Mouse (Mus musculus): ENCODE measurements around the gene Lif. TPM values are rescaled to one million over a fixed set of nuclear protein-coding genes. Genes with fewer than 3 reads are reported as not detected.

The Lif gene
- polyA plus RNA-seq, 2 experiments from 2014 or later, result 1.8 to 2.7 TPM

DNA sequence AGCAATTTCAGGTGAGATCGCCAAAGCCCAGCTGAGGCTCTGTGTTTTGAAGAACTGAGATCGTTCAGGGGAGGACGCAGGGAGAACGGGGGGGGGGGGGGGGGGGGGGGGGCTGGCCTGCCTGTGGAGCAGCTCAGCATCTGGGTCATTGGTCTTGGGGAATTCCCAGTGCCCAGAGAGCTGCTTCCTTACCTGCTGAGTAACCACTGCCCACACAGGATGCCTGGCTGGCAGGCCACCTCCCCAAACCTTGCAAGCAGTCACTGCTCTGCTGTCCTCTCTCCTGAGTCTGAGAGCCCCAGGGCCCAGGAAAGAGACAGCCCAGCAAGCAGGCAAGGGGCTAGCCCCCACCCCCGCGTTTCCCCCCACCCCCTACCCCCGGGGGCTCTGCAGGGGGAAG is 5.5 kb downstream of the Lif start:
- ATAC-seq, result no peak

DNA sequence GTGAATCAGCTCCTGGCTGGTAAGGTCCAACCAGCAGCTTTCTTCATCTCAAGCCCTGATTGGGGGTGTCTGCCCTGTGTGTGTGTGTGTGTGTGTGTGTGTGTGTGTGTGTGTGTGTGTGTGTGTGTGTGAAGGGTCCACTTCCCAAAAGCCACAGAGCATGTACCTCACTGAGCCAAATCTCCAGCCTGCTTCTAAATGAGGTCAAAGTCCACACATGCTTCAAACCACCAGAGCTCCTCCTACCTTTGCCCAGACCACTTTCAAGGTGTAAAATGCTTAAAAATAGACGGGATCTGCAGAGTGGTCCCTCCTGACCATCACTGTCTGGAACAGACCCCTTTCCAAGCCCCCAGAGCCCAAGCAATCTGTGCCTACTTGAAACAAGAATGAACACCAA is 5.9 kb downstream of the Lif start:
- no peak for ATAC-seq

DNA sequence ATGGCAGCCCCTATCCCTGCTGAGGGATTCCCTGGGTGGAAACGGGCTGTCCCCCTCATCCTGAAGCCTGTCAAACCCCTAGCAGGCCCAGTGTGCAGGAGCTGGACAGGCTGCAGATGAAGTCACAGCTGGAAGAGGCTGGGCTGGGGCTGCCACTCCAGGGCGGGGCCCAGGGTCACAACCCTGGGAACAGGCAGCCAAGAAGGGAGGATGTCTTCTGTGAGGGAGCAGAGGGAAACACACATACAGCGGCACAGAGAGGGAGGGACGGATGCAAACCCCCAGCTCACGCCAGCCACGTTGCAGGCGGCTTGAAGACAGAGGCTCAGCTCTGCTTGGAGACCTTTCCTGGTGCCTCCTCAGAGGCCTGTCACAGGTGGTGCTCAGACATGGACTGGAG is 6.7 kb downstream of the Lif start:
- ATAC-seq, result no peak

DNA sequence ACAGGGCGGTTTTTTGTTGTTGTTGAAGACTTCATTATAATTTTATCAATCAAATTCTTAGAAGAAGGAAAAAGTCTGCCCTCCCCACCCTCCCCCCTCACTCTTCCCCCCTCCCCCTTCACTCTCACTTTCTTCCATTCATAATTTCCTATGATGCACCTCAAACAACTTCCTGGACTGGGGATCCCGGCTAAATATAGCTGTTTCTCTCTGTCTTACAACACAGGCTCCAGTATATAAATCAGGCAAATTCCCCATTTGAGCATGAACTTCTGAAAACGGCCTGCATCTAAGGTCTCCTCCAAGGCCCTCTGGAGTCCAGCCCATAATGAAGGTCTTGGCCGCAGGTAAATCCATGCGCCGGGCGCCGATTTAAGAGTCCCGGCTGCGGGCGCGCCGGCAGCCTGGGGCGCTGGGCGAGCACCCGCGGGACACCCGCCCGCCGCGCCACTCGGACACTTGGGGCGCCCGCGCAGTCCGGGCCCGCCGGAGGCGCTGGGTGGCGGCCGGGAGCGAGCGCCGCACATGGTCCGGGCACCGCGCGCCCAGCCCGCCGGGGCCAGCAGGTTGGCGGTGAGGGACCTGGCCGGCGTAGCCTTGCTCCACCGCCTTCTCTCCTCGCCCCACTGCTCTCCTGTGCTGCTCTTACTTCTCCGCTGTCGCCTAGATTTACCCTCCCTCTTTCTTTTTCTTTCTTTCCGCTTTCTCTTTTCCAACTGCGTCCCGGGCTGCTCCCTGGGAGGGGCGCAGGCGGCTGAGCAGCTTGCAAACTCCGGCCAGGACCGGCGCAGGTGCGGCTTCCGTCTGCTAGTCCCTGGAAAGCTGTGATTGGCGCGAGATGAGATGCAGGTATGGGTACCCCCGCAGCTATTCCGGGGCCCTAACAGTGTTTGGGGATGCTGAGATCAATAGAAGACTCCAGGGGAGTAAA is 9.2 kb downstream of the Lif start:
- peak; percentile 29 for ATAC-seq

DNA sequence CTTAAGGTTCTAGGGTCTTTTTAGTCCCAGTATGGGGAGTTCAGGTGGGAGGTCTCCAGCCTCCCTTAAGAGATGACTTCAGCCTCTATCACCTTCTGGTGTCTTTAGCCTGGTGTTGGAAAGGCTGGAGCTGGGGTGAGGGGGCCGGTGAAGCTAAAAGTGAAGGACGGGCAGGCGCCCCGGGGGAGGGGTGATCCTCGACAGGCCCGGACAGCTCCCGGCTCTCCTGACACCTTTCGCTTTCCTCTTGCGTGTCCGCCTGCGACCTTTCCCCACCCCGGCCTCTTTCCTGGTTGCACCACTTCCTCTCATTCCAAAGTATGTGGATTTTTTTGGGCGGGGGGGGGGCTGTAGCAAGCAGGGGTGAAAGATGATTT is 9.8 kb downstream of the Lif start:
- ATAC-seq, result no peak

DNA sequence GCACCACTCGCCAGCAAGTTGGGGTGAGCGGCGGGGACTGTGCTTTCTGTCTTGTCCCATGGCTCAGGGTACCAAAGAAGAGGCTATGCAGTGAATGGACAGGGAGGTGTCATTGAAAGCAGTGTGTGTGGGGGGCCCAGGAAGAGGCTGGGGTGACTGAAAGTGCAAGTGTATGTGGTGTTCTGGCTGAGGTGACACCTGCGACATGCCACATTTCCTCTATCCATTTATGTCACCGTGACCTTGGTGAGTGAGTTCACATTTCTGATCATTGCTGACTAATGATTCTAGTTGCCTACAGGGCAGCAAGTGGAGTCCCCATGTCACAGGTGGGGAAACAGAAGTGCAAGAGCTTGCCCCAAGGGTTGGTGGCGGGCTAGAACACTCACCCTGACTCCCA is 11.1 kb downstream of the Lif start:
- ATAC-seq, result peak; percentile 74

DNA sequence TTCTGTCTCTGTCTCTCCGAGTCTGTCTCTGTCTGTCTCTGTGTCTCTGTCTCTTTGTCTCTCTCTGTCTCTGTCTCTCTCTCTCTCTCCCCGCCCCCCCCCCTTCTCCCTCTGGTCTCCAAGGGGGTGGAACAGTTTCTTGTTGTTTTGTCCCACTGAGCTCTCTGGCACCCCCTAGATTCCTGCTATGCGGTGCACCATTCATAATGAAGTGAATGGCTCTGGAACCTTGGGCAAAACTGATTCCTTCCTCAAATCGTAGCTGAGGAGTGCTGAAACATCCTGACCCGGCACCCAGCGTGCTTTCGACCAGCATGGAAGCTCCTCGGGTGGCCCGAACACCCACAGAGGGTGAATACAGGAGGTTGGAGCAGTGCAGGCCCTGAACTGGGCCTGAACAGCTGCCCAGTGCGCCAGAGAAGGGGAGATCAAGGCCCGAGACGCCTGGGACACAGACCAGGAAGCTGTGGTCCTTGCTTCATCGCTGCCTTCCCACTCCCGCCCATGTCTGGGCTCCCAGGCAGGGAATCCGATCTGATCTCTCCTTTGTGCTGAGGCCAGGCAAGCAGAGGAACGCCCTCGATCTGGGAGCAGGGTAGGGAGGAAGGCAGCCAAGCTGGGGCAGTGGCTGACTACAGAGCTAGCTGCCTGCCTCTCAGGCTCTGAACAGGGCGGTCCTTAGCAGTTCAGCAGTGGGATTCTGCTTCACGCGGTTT is 13.5 kb downstream of the Lif start:
- no peak for ATAC-seq

DNA sequence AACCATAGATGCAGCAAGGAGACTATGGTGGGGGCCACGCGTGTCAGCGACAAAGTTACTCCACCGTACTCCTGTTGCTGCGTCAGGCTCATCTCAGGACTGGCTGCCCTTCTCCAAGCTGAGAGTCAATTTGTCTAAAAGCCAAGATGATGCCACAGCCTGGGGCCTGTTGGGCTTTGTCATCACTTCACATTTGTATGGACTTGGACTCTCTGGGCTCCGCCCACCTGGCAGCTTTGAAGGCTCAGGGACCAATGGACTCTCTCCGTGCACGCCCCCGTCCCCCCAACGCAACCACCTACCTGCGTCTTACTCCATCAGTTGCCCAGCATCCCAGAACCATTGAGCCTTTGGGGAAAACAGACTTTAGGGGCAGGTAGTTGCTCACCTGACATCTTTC is 14.2 kb downstream of the Lif start:
- ATAC-seq, result no peak

DNA sequence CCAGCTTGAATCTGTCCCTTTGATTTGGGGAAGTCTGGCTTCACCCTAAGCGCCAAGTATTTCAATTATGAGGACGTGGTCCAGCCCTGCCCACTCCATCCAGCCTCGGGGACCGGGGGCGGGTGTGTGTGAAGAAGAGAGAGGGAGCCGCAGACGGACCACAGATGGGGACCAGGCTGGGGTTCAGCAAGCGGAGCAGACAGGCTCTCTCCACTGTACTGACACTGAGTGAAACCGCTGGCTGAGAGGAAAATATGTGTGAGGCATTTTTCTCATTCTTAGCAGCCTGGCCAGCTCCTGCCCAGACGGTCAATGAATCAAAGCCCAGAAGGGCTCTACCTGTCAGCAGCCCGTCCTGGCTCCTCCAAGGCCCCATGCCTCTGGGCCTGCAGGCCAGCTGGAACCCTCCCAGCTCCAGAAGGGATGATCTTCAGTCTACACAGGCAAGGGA is 19.1 kb downstream of the Lif start:
- no peak for ATAC-seq

DNA sequence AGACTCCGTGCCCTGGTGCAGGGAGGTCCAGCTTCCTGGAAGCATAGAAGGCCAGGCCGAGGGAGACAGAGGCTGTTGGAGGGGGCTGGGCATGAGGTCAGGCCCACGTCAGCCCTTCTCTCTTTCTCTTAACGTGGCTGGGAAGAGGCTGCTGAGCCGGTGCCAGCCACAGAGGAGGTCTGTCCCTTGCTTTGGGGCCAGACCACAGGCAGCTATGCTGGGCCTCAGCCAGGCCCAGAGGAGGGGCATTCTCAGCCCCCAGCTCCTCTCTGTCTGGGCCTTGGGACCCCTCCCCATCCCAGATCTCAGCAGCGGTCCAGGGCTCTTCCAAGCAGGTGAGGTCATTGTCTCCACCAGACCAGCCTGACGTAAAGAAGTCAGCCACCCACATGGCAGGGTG is 22.6 kb downstream of the Lif start:
- no peak for ATAC-seq

DNA sequence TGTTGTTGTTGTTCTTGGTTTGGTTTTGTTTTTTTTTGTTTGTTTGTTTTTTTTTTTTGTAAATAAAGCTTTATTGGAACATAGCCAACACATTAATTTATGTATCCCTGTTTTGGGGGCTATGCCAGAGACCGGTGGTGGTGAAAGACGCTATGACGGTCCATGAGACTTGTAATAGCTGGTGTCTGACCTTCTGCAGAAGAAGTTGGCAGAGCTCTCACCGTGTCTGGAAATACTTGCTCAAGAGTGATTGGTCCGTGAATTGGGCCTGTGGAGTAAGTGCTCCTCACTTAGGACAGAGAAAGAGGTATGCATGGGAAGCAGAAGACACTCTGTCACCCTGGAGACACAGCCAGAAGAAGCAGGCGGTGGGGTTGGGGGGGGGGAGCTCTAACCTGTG is 24.5 kb downstream of the Lif start:
- ATAC-seq, result no peak

DNA sequence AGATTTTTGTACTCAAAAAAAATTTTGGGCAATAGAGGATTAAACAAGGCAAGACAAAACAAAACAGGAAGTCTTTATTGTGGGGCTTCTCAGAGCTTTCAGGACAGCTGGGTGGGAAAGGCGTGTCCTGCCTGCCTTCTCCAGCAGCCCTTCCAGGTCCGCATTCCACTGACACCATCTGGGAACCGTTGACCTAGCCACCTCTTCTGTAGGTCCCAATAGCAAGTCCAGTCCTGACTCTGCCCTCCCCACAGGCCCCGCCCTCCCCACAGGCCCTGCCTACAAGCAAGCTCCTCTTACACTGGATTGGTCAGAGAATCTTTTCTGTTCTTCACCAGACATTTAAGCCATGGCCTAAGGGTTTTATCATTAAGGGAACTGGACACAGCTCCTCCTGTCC is 26.3 kb downstream of the Lif start:
- no peak for ATAC-seq

DNA sequence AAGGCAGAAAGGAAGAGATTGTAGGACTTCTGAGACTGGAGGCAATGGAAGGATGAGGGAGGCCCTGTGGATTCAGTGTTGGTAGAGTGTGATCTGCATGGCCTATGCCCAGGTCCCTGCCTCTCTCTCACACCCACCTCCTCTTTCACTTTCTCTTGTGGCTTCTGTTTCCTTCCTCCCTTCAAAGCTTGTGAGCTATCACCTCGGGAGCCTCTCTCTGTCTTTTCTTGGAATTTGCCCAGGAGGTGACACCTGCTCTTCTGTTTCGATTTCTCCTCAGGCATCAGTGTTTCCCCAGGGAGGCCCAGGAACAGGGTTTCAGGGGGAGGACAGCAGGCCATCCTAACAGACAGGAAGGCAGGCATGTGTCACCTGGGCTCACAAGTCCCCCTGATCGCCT is 31.9 kb downstream of the Lif start:
- peak; percentile 97 for ATAC-seq

DNA sequence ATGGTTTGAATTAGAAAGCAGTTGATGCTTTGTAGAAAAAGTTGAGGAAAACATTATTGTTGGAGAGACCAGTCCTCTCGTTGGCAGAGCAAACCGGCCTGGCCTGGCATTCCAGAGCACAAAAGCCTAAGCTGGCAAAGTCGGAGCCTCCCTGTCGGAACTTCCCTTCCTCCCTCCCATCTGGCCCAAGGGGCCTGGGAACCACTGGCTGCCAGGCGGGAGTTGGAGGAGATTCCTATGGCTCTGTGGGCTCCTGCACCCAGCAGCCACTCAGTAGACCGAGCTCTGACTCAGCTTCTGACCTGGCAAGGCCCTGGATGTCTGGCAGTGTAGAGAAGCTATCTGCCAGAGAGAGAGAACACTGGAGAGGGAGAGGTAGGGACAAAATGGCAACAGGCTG is 34.3 kb downstream of the Lif start:
- no peak for ATAC-seq

DNA sequence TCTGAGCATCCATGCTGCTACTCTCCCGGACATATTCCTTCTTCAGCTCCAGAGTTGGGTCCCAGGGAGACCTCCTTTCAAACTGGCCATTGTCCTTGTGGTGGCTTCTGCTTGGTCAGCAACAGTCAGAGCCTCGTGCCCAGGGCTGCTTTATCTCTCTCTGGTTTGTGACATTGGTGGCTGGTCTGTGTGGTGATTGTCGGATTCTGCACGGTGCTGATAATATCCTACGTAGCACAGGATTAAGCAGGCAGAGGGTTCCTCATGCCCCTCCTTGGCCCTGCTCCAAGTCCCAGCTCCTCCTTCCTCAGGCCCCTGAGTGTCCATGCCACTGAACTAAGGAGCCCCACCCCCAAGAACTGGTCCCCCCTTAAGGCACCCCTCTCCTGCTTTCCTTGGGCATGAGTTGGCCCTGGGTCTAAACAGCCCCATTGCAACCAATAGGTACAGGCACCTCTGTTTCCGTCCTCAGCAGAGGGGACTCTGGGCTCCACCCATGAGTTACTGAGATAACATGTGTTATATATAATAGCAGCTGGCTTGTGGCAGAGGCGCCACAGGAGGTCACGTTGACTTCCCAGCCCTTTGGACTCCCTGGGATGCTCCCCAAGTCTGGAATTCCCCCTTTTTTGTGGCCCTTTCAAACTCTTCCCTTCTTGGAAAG is 35.0 kb downstream of the Lif start:
- ATAC-seq, result no peak

DNA sequence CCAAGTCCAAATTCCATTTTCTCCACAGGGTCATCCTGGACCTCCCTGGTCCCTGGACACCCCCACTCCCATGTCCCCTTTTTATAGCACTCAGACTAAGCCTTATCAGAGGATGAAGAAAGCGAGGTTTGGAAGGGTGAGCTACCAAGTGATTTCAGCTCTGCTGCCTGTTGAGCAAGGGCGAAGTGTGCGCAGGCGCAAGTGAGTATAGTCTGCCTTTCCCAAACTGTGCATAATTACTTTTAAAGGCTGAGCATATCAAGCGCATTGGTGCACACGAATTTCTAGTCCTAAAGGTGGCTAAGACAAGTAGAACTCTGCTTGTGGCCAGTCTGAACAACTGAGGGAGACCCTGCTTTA is 35.5 kb downstream of the Lif start:
- no peak for ATAC-seq

DNA sequence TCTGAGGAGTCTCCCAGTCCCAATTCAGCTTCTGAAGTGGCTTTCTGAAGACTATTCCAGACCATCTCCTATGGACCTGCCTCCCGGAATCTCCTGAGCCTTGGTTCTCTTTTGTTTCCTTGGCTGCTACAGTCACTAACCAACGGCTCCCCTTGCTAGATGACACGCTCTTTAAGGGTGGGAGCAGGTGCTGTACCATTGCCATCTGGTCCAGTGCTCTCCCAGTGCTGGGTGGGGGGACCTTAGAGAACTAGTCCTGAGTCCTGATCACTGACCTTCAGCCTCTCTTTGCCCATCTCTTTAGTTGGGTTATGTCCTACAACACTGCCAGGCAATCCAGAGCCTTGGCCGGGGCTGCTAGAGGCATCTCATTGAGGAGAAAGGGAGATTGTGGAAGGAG is 36.1 kb downstream of the Lif start:
- ATAC-seq, result no peak

DNA sequence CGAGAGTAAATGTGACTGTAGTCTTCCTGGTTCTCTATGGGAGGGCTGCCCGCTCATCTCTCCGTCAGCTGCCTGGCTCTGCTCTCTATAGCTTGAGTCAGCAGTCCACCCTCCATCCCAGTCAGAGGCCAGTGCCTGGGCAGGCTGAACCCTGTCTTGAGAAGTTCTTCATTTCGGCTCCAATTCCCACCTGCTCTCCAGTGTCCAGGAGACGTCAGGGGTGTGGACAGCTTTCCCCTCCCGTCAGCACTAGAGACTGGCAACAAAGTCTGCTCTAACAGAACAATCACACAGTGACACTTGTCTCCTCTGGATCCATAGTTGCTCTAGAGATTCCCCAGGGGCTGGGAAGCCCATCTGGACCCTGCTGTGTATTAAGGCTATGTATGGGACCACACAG is 36.7 kb downstream of the Lif start:
- ATAC-seq, result no peak

DNA sequence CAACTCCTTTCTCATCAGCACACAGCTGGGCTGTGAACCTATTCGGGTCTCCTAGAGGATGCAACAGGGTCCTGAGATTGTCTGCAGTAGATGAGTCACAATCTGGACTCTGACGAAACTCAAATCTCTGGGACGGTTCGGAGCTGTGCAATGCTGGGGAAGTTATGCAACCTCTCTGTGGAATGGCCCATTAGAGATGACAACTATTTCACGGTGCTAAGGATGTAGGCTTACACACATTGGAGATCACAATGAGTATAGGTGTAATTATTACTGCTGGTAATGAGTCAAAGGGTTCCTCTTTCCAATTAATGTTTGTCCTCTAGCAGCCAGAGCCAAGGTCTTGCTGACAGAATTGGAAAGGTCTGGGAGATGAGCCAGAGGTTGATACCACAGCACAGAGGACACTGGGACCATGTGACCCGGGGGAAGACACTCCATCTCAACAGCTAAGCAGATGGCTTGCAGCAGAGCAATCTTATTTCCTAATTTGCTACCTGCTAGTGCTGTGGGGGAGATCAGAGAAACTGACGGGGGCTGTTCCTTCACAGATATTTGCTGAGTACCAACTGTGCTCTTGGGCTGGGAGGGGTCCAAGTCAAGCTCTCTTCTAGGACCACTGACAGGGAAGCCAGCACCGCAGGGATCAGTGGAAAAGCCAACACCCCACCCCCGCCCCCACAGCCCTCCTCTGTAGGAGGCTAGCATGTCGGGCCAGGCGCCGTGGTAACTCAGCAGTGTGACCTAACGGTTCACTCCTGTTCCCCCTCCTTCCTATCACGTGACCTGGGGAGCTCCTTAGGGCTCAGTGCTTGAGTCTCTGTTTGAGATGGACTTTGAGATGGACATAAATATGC is 37.4 kb downstream of the Lif start:
- ATAC-seq, result no peak

DNA sequence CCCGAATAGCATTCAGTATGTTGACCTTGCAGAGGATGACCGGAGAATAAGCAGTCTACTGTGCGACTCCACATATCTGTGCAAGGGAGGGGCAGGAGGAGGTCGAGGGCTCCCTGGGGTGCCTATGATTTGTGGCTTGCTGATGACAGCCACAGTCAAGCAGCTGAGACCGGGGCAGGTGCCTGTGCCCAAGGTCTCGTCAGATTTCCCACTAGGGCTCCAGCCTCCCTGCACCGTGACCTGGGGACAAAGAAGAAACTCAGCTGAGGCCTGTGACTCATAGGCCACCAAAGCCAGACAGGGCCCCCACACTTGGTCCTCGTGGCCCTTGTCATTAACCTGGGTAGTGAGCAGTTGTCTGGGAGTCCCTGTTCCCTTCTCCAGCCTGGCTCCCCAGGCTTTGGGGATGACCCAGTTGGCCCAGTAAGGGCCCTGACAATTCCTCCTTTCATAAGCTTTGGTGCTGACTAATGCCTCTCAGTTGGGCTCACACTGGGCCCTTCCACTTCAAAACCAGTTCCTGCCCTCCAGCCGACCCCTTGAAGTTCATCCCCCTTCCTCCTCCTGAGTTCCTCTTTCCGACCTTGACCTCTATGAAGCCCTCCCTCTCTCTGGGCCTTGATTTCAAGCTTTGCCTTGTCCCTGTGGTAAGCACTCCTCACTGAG is 39.4 kb downstream of the Lif start:
- no peak for ATAC-seq

DNA sequence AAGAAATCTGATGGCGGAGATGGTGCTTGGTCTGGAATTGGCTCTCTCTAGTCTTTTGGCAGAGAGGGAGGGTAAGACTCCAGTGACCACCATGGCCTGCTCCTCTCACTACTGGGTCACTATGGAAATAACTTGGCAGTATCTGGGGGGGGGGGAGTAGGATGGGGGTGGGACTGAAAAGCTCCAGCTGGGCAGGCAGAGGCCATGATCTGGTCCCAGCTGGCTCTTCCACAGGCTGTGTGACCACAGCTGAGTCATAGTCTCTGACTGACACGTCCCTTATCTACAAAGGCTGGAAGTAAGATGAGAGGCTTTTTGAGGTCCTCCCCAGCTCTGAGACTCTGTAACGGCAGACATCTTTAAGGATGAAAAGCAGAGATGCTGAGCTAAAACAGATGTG is 40.4 kb downstream of the Lif start:
- no peak for ATAC-seq

DNA sequence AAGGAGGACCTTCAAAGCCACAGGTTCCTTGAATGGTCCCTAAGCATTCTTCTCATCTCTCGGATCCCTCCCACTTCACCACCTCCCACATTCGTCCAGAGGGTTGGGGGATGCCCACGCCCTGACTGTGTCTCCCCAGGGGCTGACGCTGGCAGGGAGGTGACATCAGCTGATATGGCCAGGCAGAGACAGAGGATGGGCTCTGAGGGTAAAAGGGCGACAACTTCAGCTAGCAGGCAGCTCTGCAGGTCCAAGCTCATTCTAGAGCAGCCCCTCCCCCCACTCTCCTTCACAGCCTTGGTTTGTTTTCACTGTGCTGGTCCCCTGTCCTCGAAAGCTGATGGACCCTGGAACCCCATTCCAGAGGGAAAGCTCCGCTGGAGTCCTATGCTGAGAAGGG is 41.3 kb downstream of the Lif start:
- ATAC-seq, result no peak

Data from CD4-positive, CD25-positive, alpha-beta regulatory T cell, adult 4 months (primary cell).